Mouse (Mus musculus) ovary, postnatal 14 days (tissue): ENCODE data around the gene Prpf40b.
"Not testable (repeated sequence)": the region's sequence is repeated elsewhere in the genome, so short reads cannot be mapped to it uniquely, and the experiment has no call there.

Experiments
- DNase-seq: peaks from one replicate; pipeline ENCODE4 v3.0.0; 2022; ENCODE audit warnings: low spot score

The Prpf40b gene

DNA sequence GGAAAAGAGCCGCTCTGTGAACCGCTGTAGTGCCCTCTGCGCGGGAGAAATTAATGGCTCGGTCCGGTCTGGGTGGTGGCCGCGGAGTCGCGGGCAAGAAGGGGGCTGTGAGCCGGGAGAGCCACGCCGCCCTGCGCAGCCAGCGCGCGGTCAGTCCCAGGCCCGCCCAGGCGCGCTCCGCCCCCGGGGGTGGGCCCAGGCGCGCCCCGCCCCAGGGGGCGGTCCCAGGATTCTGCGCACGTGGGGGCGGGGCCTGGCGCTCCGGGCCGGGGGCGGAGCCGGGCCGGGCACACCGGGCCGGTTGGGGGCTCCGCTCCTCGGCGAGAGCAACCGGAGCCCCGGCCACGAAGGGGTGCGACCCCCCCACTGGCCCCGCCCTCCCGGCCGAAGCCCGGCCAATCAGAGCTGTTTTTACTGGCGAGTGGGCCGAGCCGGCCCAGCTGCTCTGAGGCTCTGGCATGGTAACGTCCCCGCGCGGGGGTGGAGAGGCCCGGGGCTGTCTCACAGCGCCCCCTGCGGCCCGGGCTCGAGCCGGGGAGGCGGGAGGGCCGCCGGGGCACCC lies at the start of gene Prpf40b:
TSS of gene Prpf40b (plus strand) at position 275 of the 562 bp plus-strand sequence.
- DNase-seq: peak; percentile 94

DNA sequence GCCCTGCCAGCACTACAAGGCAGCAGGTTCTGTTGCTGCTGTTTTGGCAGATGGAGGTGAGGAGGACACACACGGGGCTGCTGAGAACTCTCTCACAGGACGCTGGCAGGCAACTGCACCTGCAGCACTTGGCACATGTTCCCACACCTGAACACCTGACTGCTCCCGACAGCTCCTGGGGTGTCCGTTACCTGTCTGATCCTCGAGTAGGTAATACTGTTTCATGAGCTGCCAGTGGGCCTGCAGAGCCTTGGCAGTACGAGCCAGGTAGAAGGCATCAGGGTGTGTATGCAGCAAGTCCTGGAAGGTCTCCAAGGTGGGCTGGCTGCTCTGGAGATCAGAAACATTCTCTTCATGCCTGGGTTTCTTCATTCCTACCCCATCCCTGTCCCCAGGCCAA lies 48.2 kb upstream of the Prpf40b start:
- not testable (repeated sequence) for DNase-seq

DNA sequence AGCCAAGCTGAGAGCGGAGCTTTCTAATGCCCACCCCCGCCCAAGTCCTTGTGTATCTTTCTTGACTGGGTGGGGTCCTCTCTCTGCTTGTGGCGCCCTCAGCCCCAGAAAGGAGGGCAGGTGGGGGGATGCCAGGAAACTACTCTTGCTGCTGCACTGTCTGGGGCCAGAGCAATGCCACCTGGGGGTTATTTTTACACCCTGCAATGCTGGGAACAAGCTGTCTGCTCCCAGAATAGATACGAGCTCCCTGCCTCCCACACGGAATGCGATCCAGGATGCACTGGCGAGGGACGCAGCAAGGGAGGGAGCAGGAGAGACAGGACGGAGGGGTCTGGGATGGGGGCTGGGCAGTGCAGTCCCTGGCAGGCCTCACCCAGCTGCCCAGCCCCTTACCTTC lies 45.9 kb upstream of the Prpf40b start:
- DNase-seq: no peak

DNA sequence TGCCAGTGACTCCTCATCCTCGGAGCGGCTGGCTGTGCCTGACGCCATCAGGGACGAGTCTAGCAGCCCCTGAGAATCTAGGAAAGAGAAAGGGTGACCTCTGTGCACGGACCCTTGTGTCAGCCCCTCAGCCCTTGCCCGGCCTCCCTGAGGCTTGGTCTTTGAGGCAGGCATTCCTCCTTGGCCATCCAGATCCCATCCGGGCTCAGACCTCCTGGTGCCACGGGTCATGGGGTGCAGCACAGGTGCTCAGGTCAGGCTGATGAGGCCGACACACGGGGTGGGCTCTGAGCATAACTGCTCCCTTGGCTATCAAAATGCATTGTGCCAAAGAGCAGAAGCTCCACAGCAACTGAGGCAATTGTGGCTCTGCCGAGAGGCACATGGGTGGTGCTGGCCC lies 44.9 kb upstream of the Prpf40b start:
- DNase-seq: no peak

DNA sequence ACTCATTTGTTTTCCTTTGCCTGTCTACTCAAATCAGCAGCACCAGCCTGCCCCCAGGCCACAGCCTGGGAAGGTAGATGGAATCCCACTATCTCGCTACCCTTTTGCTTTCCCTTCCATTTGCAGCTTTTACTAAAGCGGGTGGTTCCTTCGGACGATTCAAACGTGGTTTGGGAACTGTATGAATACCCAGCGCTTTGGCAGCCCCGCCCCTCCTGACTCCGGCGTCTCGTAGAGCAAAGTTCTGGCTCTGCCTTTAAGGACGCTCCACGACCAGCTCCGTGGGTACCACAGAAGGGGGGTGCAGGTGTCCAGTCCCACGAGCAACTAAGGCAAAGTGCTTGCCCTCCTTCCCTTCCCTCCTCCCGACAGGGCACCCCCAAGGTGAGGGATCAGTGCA lies 43.8 kb upstream of the Prpf40b start:
- DNase-seq: peak; percentile 26

DNA sequence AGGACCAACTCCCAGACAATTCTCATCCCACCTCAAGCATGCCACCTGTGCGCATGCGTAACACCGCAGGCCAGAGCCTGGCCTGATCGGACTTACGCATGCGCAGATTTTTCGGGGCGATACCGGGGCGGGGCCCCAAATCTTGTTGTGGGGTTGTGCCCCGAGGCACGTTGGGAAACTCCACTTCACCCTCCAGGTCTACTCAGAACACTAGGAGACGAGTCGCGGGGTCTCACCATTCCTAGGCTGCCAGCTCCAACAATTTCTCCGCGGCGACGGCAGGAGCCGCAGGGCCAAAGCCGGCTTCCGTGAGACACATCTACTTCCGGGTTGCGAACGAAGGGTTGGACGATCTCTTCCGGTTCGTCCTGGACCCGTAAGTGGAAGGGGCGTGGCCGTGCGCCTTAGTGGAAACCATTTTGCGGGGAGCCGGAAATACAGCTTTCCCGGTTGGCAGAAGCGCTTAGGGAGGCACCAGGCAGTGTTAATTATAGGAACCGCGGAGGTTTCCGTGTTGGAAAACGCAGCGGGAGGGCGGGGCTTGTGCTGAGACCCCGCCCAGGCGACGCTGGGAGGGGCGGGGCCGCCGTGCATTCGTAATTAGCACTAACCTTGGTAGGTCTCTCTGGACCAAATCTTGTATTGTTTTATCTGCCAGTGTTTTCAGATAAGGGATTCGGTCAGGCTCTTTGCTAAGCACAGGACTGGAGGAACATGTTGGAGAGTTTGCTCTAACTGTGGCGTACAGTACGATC lies 43.1 kb upstream of the Prpf40b start, which contains the start of gene Mcrs1:
TSS of gene Mcrs1 (minus strand) at position 336 of the 755 bp plus-strand sequence.
- DNase-seq: peak; percentile 93

DNA sequence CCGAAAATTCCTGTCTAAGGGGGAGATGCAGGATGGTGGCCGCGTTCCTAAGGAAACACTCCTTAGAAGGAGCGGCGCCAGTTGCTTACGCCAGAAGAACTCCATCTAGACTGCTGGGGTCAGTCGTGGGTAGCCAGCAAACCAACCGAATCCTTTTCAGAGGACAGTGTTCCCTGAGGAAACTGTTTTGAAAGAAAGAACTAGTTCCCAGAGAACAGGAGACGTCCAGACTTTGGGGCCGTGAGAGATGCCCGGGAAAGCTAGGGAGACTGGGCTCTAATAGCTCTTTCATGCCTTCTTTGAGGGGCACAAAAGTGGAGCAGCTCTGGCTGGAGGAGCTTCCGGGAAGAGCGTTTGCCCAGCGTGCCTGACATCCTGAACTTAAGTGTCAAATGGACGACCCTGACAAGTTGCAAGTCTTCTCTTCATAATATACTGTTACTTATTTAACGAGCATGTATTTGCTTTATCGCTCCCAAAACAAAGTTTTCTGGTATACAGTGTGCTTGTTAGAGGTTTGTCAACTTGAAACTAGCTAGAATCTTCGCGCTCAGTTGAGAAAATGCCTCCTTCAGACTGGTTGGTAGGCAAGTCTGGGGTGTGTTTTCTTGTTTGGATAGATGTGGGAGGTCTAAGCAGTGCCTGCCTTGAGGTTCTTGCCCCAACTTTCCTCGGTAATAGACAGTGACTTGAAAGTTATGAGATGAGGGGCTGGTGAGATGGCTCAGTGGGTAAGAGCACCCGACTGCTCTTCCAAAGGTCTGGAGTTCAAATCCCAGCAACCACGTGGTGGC lies 42.3 kb upstream of the Prpf40b start:
- no peak for DNase-seq

DNA sequence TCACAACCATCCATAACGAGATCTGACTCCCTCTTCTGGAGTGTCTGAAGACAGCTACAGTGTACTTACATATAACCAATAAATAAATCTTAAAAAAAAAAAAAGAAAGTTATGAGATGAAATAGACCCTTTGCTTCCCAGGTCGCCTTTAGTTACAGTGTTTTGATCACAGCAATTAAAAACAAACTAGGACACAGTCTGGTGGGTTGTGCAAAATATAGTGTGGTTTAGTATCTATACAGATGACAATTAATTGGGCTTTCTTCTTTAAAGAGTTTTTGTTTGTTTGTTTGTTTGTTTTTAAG lies 41.8 kb upstream of the Prpf40b start:
- DNase-seq: not testable (repeated sequence)

DNA sequence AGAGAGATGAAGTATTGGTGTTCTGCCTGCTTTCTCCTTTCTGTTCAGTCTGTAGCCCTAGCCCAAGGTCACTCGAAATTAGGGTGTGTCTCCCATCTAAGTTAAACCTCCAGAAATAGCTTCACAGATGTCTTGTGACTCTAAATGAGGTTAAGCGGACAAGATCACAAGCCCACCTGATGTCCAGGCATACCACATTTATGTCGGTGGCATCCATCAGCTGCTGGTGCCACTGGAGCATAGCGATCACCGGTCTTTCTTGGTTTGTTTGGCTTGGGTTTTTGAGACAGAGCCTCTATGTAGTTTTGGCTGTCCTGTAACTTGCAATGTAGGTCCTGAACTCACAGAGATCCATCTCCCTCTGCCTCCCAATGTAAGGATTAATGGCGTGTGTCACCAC lies 41.1 kb upstream of the Prpf40b start:
- no peak for DNase-seq

DNA sequence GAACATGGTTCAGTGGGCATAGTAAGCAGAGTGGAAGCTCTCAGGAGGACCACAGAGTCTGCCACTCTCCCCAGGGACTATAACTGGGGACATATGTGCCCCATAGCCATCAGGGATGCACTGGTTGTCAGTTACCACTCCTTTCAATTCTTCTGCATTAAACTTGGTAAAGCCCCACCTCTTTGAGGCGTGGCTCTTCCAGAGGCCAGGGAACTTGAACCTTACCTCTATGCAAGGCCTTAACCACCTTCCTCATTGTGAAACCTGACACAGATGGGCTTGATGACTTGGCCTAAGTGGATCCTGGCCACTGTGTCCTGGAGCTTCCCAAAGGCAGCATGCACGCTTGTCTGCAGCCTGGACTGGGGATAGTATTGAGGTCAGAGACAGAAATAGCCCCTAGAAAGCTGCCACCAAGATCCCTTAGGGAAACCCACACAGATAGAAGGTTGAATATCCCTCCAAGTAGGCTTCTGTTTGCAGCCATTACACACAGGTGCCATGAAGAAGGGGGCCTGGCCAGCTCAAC lies 40.3 kb upstream of the Prpf40b start:
- no peak for DNase-seq

DNA sequence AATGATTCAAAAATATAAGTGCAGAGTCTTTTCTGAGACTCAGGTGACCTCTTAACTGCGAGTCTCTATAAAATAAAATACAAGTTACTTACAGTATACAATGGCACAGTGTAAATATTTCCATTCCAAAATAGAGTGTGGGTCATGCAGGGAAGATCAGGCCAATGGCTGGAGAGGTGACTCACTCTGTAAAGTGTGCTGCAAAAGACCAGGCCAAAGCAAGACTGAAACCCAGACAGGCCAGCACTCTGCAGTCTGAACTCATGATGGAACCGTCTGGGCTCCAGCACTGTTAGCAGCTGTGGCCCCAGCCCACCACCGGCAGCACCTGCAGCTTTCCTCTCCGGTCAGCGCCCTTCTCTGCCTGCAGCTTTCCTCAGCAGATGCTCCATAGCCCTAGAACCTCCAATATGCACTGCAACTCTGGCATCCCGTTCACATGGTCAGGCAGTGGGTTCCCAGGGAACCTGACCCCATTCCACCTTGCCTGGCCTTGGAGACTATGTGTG lies 39.6 kb upstream of the Prpf40b start:
- no peak for DNase-seq

DNA sequence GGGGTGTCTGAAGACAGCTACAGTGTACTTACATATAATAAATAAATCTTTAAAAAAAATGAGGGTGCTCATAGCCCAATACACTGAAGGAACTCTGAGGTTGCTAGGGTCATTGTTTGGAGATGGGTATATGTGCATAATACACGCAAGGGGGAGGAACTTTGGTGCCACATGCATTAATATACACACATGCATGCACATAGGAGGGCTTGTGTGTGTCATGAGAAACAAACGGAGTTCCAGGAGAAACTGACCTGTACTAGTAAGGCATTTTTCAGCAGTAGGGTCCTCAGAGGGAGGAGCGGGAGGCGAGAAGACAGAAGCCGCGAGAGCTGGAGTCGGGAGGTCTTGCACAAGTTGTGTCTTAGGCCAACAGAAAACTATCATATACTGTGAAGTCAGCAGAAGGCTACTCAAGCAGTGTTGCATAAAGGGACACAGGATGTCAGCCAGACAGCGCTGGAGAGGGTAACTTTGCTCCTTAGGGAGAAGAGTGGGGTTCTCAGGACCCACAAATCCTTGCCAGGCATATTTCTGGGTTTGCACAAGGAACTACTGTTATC lies 35.6 kb upstream of the Prpf40b start:
- peak; percentile 22 for DNase-seq

DNA sequence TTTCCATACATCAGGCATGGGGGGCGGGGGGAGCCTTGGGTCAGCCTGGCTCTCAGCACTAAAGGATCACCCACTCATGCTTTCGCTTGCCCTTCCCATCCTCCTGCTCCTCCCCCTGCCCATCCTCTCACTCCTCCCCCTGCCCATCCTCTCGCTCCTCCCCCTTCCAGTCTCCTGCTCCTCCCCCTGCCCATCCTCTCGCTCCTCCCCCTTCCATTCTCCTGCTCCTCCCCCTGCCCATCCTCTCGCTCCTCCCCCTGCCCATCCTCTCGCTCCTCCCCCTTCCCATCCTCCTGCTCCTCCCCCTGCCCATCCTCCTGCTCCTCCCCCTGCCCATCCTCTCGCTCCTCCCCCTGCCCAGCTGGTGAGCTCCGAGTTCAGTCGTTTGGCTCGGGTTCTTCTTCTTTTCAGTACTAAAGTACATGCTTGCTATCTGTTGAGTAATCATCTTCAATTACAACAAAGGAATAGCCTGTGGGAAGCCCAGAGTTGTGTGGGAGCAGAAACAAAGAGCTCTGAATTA lies 35.1 kb upstream of the Prpf40b start:
- DNase-seq: peak; percentile 60

DNA sequence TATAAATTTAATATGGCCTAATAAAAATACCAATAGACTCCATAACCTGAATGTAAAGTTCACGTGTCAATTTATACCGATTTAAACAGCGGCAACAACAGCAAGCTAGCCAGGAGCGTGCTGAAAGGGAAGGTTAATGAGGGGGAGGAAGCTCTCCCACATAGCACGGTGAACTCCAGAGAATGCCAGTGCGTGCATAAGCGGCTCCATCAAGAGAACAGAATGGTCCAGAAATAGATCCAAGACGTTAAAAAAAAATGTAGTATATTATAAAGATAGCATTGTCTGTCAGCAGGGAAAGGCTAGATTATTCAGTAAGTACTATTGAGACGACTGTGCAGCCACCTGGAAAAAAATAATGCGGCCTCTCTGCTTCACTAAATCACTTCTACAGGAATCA lies 32.2 kb upstream of the Prpf40b start:
- no peak for DNase-seq

DNA sequence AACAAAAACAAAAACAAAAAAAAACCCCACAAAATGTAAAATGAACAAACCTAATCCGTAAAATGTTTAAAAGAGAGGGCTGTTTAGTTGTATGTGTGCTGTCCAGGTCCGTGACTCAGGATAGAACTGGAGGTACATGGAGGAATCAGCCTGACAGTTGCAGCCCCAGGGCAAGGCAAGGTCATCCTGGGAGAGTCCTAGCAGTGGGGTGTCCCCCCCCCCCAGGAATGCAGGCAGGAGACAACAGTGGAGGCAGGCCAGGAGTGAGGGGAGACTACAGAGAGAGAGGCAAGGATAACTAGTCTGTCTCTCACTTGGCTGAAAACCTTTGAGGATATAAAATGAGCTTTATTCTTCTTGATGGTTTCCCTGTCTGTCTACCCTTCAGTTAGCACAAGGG lies 30.5 kb upstream of the Prpf40b start:
- DNase-seq: no peak

DNA sequence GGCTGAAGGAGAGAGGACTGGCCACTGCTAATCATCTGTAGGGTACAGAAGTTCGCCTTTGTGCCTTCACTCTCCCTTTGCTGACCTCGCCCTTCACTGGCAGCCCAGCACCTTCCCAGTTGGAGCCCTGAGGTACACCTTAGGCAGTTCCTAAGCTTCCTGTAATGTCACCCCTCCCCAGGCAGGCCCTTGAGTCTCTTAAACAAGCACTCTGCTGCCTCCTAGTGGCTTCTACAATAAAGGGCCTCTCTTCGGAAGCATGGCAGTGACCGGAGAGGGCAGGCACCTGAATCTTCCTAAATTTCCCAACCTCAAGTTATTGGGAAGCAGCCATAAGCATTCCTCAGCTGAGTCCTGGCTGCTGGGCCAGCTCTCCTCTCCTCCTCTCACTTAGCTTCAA lies 29.2 kb upstream of the Prpf40b start:
- DNase-seq: peak; percentile 71

DNA sequence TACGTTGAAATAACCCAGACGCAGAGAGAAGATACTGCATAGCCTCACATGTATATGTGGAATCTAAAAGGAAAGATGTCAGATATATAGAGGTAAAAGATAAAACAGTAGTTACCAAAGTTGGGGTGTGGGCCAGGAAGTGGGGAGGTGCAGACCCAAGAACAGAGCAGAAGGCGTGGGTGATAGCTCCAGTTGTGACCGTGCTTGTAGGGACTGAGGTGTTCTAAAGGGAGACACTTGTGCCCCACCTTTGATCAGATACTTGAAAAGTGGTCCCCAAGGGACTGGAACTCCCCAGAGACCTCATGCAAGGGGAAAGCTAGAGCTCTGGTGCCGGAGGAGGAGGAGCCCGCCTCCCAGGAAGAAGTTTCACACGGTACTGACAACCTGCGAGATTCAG lies 18.8 kb upstream of the Prpf40b start:
- DNase-seq: no peak

DNA sequence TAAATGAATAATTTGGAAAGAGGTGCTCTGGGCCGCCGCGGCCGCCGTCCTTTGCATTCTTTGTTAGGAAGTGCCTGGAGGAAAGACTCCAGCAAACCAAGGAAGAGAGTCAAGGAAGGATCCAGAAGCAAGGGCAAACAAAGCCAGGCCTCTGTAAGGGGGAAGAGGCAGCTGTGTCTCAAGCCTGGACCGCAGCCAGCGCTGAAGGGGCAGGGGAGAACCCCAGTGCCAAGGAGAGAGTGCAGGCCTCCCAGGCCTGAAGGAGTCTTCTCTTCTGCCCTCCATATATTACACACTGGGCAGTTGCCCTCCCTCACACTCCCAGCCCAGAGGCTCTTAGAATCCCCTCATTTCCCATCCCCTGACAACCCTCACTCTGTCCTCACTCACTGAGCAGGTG lies 16.6 kb upstream of the Prpf40b start:
- no peak for DNase-seq

DNA sequence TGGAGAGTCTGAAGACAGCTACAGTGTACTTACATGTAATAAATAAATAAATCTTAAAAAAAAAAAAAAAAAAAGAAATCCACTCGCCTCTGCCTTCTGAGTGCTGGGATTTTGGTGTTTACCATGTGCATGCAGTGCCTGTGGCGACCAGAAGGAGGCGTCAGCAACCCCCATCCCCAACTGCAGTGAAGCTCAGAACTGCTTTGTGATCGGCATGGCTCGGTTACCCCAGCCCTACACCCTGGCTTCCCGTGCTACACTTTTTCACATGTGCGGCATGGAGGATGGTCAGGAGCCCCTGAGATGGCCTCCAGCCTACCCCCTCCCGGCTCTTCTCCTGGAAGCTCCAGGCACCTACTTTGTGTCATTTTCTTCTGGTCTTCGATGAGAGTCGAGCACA lies 11.4 kb upstream of the Prpf40b start:
- DNase-seq: no peak

DNA sequence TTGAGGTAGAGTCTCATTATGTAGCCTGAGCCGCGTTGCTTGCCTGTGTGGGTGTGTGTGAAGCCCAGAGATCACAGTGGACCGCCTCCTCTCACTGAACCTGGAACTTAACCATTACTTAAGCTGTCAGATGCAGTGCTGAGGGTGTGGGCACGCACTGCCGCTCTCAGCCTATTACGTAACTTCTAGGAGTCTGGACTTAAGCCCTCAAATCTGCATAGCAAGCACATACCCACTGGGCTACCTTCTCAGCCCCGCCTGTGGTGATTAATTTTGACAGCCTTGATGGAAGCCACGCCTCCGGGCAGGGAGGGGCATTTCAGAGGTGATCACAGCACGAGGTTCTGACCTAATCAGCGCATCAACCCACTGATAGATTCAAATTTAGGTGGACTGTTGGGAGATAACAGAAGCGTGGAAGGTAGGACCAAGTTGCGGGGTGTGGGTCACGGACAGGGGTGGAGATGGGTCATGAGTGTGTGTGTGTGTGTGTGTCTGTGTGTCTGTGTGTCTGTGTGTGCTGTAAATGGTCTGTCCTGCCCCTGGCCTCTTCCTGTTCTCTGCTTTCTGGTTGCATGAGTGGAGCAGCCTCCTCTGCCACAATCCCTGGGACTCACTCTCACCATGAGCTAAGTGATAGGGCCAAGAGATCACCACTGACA lies 10.2 kb upstream of the Prpf40b start:
- no peak for DNase-seq

DNA sequence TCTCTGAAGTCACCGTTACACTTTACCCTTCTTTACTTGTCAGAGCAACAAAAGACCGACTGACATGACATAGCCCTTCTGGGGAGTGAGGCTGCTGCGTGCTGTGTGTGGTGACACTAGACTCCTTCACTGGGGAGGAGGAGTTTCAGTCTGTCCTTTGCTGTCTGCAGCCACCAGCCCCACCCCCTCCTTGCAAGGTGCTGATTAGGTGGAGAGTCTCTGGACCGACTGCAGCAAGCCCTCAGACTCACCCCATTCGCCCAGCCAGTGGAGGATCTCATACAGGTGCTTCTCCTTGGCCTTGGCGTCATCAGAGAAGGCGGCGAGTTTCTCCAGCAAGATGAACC lies 9.7 kb upstream of the Prpf40b start:
- DNase-seq: no peak

DNA sequence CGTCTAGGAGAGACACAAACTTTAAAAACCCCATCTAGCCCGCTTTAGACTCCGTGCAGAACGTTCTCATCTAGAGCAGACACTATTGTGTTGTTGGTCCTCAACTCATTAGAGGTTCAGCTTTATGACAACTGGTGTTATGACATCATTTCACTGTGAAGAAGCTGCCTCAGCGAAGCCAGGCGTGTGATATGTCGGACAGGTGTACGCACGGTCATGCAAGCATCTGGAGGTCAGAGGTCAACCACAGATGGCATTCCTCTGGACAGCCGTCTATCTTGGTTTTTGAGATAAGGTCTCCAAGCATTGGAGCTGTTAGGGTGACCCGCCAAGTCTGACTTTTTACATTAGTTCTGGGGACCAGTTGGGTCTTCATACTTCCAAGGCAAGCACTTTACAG lies 4.3 kb upstream of the Prpf40b start:
- no peak for DNase-seq
